Mouse (Mus musculus): ENCODE data around the gene 1110057P08Rik. TPM values are rescaled to one million over a fixed set of nuclear protein-coding genes. Genes with fewer than 3 reads are reported as not detected.
"Not testable (repeated sequence)": the region's sequence is repeated elsewhere in the genome, so short reads cannot be mapped to it uniquely, and the experiment has no call there.

Gene 1110057P08Rik
- total RNA-seq (2021): not detected

GRCm38 (mm10) chr16:89174435-89174834, at the start of gene 1110057P08Rik:
Gene 1110057P08Rik, plus strand, starts transcription at chr16:89174735.
- intact Hi-C loops (cut with DNase I): no loop called here
- DNase-seq: no peak

- intact Hi-C loops (cut with DNase I): no loop called here
- no peak for DNase-seq
Observed at GRCm38 (mm10) chr16:89140551-89140950, 34.0 kb upstream of the 1110057P08Rik start, which contains the start of gene Gm6358. Gene Gm6358, plus strand, starts transcription at chr16:89140851.

GRCm38 (mm10) chr16:89150786-89151185, 23.7 kb upstream of the 1110057P08Rik start, which contains the start of gene Gm10061:
Gene Gm10061, plus strand, starts transcription at chr16:89151086.
- no peak for DNase-seq
- intact Hi-C loops (cut with DNase I): no loop called here

GRCm38 (mm10) chr16:89157652-89158051, 16.9 kb upstream of the 1110057P08Rik start, which contains the start of gene Gm9789:
Gene Gm9789, plus strand, starts transcription at chr16:89157952.
- intact Hi-C loops (cut with DNase I): no loop called here

DNA sequence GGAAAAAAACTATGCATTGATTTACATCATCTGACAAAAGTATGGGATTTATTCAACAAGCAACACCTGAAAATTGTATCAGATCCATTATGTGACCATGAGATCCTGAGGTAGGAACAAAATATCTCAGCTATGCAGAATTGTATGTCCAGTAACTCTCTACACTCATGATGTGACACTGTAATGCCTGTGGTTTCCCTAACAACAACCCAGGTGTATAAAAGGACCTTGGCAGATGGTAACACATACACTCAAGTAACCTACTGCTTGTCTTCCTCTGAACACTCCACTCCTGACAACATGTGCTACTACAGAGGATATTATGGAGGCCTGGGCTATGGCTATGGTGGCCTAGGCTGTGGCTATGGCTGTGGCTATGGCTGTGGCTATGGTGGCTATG, 5.3 kb upstream of the 1110057P08Rik start, which contains the start of gene Gm7735:
TSS of gene Gm7735 (plus strand) at position 301 of the 400 bp plus-strand sequence.
- intact Hi-C loops (cut with DNase I); DNase-seq: not testable (repeated sequence)

More at GRCm38 (mm10) chr16:89157652-89158051, 16.9 kb upstream of the 1110057P08Rik start, which contains the start of gene Gm9789:
- no peak for DNase-seq

DNA sequence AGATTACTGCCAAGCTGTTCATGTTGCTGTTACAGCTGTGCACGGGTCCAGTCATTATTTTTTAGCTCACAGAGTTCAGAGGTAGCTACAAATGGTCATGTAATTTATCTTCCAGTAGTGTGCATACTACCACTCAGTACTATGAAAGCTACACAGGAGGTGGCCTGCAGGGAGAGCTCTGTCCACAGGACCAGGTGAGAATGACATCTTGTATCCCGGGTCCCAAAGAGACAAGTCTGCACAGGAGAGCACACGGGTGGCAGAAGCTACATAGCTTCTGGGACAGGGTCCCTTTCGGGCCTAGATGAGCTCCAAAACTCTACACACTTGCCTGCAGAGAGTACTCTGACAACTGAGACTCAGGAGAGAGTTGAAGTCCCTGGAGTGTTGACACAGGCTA, 14.1 kb downstream of the 1110057P08Rik start:
- intact Hi-C loops (cut with DNase I): no loop called here
- no peak for DNase-seq

DNA sequence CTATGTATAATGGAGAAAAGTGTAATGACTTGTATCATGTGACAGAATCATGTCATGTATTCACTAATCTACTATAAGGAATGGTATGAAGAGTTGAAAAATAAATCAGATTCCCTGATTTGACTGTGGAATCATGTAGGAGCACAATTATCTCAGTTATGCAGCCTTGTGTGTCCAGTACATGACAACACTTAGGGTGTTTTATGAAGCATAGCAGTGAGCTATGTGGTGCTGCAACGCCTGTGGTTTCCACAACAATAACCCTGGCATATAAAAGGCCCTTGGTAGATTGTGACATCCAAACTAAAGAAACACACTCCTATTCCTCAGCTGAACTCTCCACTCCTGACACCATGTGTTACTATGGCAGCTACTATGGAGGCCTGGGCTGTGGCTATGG, 31.0 kb downstream of the 1110057P08Rik start, which contains the start of gene Krtap20-2:
TSS of gene Krtap20-2 (plus strand) at position 301 of the 400 bp plus-strand sequence.
- no peak for DNase-seq
- intact Hi-C loops (cut with DNase I): no loop called here

Other genes with a start within 250 kb of the 1110057P08Rik start
- gene Krtap19-9b, start 242.5 kb upstream of the 1110057P08Rik start, total RNA-seq (2021): not detected
- not detected for gene Krtap16-3, start 211.9 kb upstream of the 1110057P08Rik start, total RNA-seq (2021)
- not detected for gene Krtap22-2, start 164.0 kb upstream of the 1110057P08Rik start, total RNA-seq (2021)
- not detected for gene Gm10229, start 159.5 kb upstream of the 1110057P08Rik start, total RNA-seq (2021)
- gene Krtap6-1, start 143.0 kb upstream of the 1110057P08Rik start, total RNA-seq (2021): not detected
- gene Gm10228, start 133.3 kb upstream of the 1110057P08Rik start, total RNA-seq (2021): not detected
- not detected for gene Krtap6-5, start 126.9 kb upstream of the 1110057P08Rik start, total RNA-seq (2021)
- not detected for gene 1110025L11Rik, start 110.7 kb upstream of the 1110057P08Rik start, total RNA-seq (2021)
- not detected for gene Krtap6-3, start 90.7 kb upstream of the 1110057P08Rik start, total RNA-seq (2021)
- gene Gm6358, start 33.9 kb upstream of the 1110057P08Rik start, total RNA-seq (2021): not detected
- not detected for gene Gm10061, start 23.6 kb upstream of the 1110057P08Rik start, total RNA-seq (2021)
- gene Gm9789, start 16.8 kb upstream of the 1110057P08Rik start, total RNA-seq (2021): not detected
- not detected for gene Gm7735, start 5.2 kb upstream of the 1110057P08Rik start, total RNA-seq (2021)
- gene Krtap20-2, start 31.1 kb downstream of the 1110057P08Rik start, total RNA-seq (2021): not detected
- not detected for gene Krtap21-1, start 229.1 kb downstream of the 1110057P08Rik start, total RNA-seq (2021)
- gene Krtap6-2, start 245.4 kb downstream of the 1110057P08Rik start, total RNA-seq (2021): not detected

All from heart, postnatal 36 days (tissue).